Mouse (Mus musculus) MEL (cell line): ENCODE results near the gene Olfr1218. TPM values are rescaled to one million over a fixed set of nuclear protein-coding genes. Genes with fewer than 3 reads are reported as not detected.

Experiments
- DNase-seq: peaks from one replicate; pipeline ENCODE4 v3.0.0; 2011; ENCODE audit warnings: low read depth, low spot score
- H3K27ac ChIP-seq: 2 replicates; pipeline ENCODE4 v1.5.1; 2012; ENCODE audit warnings: low read depth, mild to moderate bottlenecking, control low read depth, low read length, moderate library complexity; ENCODE audit not compliant: control insufficient read depth
- H3K27me3 ChIP-seq, 2 experiments: fragments of 150-350 bp in 1 of 2; sonication (generic) in 1 of 2; 2 replicates each; pipeline ENCODE4 v1.6.1; 2012; ENCODE audit warnings: low read length in 2 of 2, mild to moderate bottlenecking in 2 of 2, improper control_type of control experiment in 1 of 2, moderate library complexity in 1 of 2; ENCODE audit not compliant: insufficient read depth in 2 of 2, control insufficient read depth in 1 of 2
- H3K36me3 ChIP-seq, 2 experiments: 2 replicates each; pipeline ENCODE4 v1.6.1; 2012 to 2014; ENCODE audit warnings: low read length in 2 of 2, improper control_type of control experiment in 1 of 2, inconsistent platforms in 1 of 2, mild to moderate bottlenecking in 1 of 2; ENCODE audit not compliant: insufficient read depth in 2 of 2, control insufficient read depth in 1 of 2
- H3K4me1 ChIP-seq, 2 experiments: fragments of 150-350 bp in 1 of 2; sonication (generic) in 1 of 2; 2 replicates each; pipeline ENCODE4 v1.6.1; 2012; ENCODE audit warnings: low read length in 2 of 2, improper control_type of control experiment in 1 of 2, mild to moderate bottlenecking in 1 of 2; ENCODE audit not compliant: insufficient read depth in 2 of 2, control insufficient read depth in 1 of 2
- H3K4me3 ChIP-seq, 2 experiments: fragments of 150-350 bp in 1 of 2; sonication (generic) in 1 of 2; 2 replicates each; pipeline ENCODE4 v1.5.1; 2012; ENCODE audit warnings: low read depth in 2 of 2, low read length in 2 of 2, mild to moderate bottlenecking in 2 of 2, moderate library complexity in 2 of 2, control low read depth in 1 of 2, improper control_type of control experiment in 1 of 2; ENCODE audit not compliant: control insufficient read depth in 1 of 2, insufficient read depth in 1 of 2
- H3K79me2 ChIP-seq: 2 replicates; pipeline ENCODE4 v1.6.1; 2012; ENCODE audit warnings: mild to moderate bottlenecking, low read length, moderate library complexity; ENCODE audit not compliant: control insufficient read depth, poor library complexity, insufficient read depth
- H3K9ac ChIP-seq: 2 replicates; pipeline ENCODE4 v1.6.1; 2012; ENCODE audit warnings: low read depth, mild to moderate bottlenecking, control low read depth, low read length, moderate library complexity; ENCODE audit not compliant: control insufficient read depth, poor library complexity, severe bottlenecking
- H3K9me3 ChIP-seq: fragments of 150-350 bp; sonication (generic); replicated peaks from 2 replicates; pipeline ENCODE4 v1.6.1; 2012; ENCODE audit warnings: mild to moderate bottlenecking, low read length, improper control_type of control experiment, moderate library complexity; ENCODE audit not compliant: insufficient read depth
- BHLHE40 ChIP-seq: IDR thresholded peaks from 2 replicates; pipeline ENCODE4 v1.6.1; 2012; ENCODE audit warnings: low read depth, mild to moderate bottlenecking, inconsistent platforms, low read length, improper control_type of control experiment, borderline replicate concordance
- CHD1 ChIP-seq: IDR thresholded peaks from 2 replicates; pipeline ENCODE4 v1.6.1; 2012; ENCODE audit warnings: low read depth, mild to moderate bottlenecking, inconsistent platforms, low read length, improper control_type of control experiment
- CHD2 ChIP-seq: IDR thresholded peaks from 2 replicates; pipeline ENCODE4 v1.6.1; 2011; ENCODE audit warnings: low read length, improper control_type of control experiment
- CTCF ChIP-seq, 3 experiments: IDR thresholded peaks in 2 of 3; conservative IDR thresholded peaks in 1 of 3; 2 replicates each; pipeline ENCODE4 v1.5.1; 2011 to 2012; ENCODE audit warnings: low read length in 3 of 3, low read depth in 2 of 3, mild to moderate bottlenecking in 2 of 3, improper control_type of control experiment in 1 of 3, inconsistent platforms in 1 of 3, mixed read lengths in 1 of 3, moderate library complexity in 1 of 3; ENCODE audit not compliant: control insufficient read depth in 1 of 3, insufficient read depth in 1 of 3, poor library complexity in 1 of 3, severe bottlenecking in 1 of 3
- E2F4 ChIP-seq: IDR thresholded peaks from 2 replicates; pipeline ENCODE4 v1.6.1; 2011; ENCODE audit warnings: low read depth, low read length, improper control_type of control experiment, borderline replicate concordance
- ELF1 ChIP-seq: IDR thresholded peaks from 2 replicates; pipeline ENCODE4 v1.6.1; 2014; ENCODE audit warnings: low read depth, mild to moderate bottlenecking, inconsistent platforms, low read length, improper control_type of control experiment, moderate library complexity
- EP300 ChIP-seq, 2 experiments: IDR thresholded peaks; 2 replicates each; pipeline ENCODE4 v1.6.1; 2011; ENCODE audit warnings: improper control_type of control experiment in 2 of 2, low read length in 2 of 2, low read depth in 1 of 2, mild to moderate bottlenecking in 1 of 2
- ETS1 ChIP-seq: IDR thresholded peaks from 2 replicates; pipeline ENCODE4 v1.6.1; 2012; ENCODE audit warnings: low read depth, mild to moderate bottlenecking, inconsistent platforms, low read length, improper control_type of control experiment, moderate library complexity
- GABPA ChIP-seq: IDR thresholded peaks from 2 replicates; pipeline ENCODE4 v1.6.1; 2012; ENCODE audit warnings: low read depth, mild to moderate bottlenecking, inconsistent platforms, low read length, improper control_type of control experiment, moderate library complexity
- GATA1 ChIP-seq: IDR thresholded peaks from 2 replicates; pipeline ENCODE4 v1.6.1; 2011; ENCODE audit warnings: low read depth, low read length, improper control_type of control experiment
- HCFC1 ChIP-seq: IDR thresholded peaks from 2 replicates; pipeline ENCODE4 v1.6.1; 2012; ENCODE audit warnings: low read depth, mild to moderate bottlenecking, inconsistent platforms, low read length, improper control_type of control experiment, moderate library complexity
- MAFK ChIP-seq: IDR thresholded peaks from 2 replicates; pipeline ENCODE4 v1.6.1; 2011; ENCODE audit warnings: low read depth, mild to moderate bottlenecking, low read length, improper control_type of control experiment, borderline replicate concordance
- MAX ChIP-seq: IDR thresholded peaks from 2 replicates; pipeline ENCODE4 v1.6.1; 2011; ENCODE audit warnings: low read length, improper control_type of control experiment
- MAZ ChIP-seq: IDR thresholded peaks from 2 replicates; pipeline ENCODE4 v1.6.1; 2012; ENCODE audit warnings: low read depth, mild to moderate bottlenecking, inconsistent platforms, low read length, improper control_type of control experiment
- MEF2A ChIP-seq: IDR thresholded peaks from 2 replicates; pipeline ENCODE4 v1.6.1; 2014; ENCODE audit warnings: low read depth, mild to moderate bottlenecking, inconsistent platforms, low read length, improper control_type of control experiment; ENCODE audit not compliant: poor library complexity, insufficient replicate concordance, severe bottlenecking; ENCODE audit errors: extremely low read depth
- MXI1 ChIP-seq: IDR thresholded peaks from 2 replicates; pipeline ENCODE4 v1.6.1; 2011; ENCODE audit warnings: mild to moderate bottlenecking, low read depth, low read length, improper control_type of control experiment
- MYC ChIP-seq: IDR thresholded peaks from 2 replicates; pipeline ENCODE4 v1.6.1; 2011; ENCODE audit warnings: low read depth, mild to moderate bottlenecking, low read length, improper control_type of control experiment, moderate library complexity
- NELFE ChIP-seq: IDR thresholded peaks from 2 replicates; pipeline ENCODE4 v1.6.1; 2011; ENCODE audit warnings: low read depth, low read length, improper control_type of control experiment
- NRF1 ChIP-seq: IDR thresholded peaks from 2 replicates; pipeline ENCODE4 v1.6.1; 2014; ENCODE audit warnings: low read depth, mild to moderate bottlenecking, inconsistent platforms, low read length, improper control_type of control experiment, moderate library complexity; ENCODE audit not compliant: poor library complexity, insufficient read depth, severe bottlenecking
- POLR2A ChIP-seq, 2 experiments: IDR thresholded peaks; 2 replicates each; pipeline ENCODE4 v1.6.1; 2011 to 2012; ENCODE audit warnings: low read length in 2 of 2, mild to moderate bottlenecking in 2 of 2, control low read depth in 1 of 2, improper control_type of control experiment in 1 of 2, low read depth in 1 of 2, moderate library complexity in 1 of 2; ENCODE audit not compliant: control insufficient read depth in 1 of 2, insufficient read depth in 1 of 2, poor library complexity in 1 of 2
- POLR2AphosphoS2 ChIP-seq: IDR thresholded peaks from 2 replicates; pipeline ENCODE4 v1.6.1; 2011; ENCODE audit warnings: low read length, improper control_type of control experiment
- POLR2AphosphoS5 ChIP-seq: IDR thresholded peaks from 2 replicates; pipeline ENCODE4 v1.6.1; 2012; ENCODE audit warnings: low read depth, borderline replicate concordance, mild to moderate bottlenecking, inconsistent platforms, low read length, moderate library complexity, mixed read lengths
- RAD21 ChIP-seq: IDR thresholded peaks from 2 replicates; pipeline ENCODE4 v1.6.1; 2011; ENCODE audit warnings: mild to moderate bottlenecking, low read depth, low read length, improper control_type of control experiment
- RCOR1 ChIP-seq: IDR thresholded peaks from 2 replicates; pipeline ENCODE4 v1.6.1; 2012; ENCODE audit warnings: low read depth, mild to moderate bottlenecking, inconsistent platforms, low read length, improper control_type of control experiment
- SIN3A ChIP-seq: IDR thresholded peaks from 2 replicates; pipeline ENCODE4 v1.6.1; 2012; ENCODE audit warnings: low read length, improper control_type of control experiment, inconsistent platforms
- SMC3 ChIP-seq: IDR thresholded peaks from 2 replicates; pipeline ENCODE4 v1.6.1; 2011; ENCODE audit warnings: low read depth, low read length, improper control_type of control experiment
- TBP ChIP-seq: IDR thresholded peaks from 2 replicates; pipeline ENCODE4 v1.8.0; 2011; ENCODE audit warnings: low read depth, low read length, improper control_type of control experiment
- TCF12 ChIP-seq: IDR thresholded peaks from 2 replicates; pipeline ENCODE4 v1.6.1; 2014; ENCODE audit warnings: low read depth, mild to moderate bottlenecking, inconsistent platforms, low read length, improper control_type of control experiment, moderate library complexity
- USF1 ChIP-seq: IDR thresholded peaks from 2 replicates; pipeline ENCODE4 v1.6.1; 2014; ENCODE audit warnings: low read depth, mild to moderate bottlenecking, inconsistent platforms, low read length, improper control_type of control experiment, moderate library complexity
- USF2 ChIP-seq, 2 experiments: IDR thresholded peaks; 2 replicates each; pipeline ENCODE4 v1.6.1; 2011 to 2012; ENCODE audit warnings: improper control_type of control experiment in 2 of 2, low read length in 2 of 2, borderline replicate concordance in 1 of 2, inconsistent platforms in 1 of 2, low read depth in 1 of 2, mild to moderate bottlenecking in 1 of 2; ENCODE audit not compliant: insufficient read depth in 1 of 2
- ZC3H11A ChIP-seq: IDR thresholded peaks from 2 replicates; pipeline ENCODE4 v1.6.1; 2012; ENCODE audit warnings: low read depth, mild to moderate bottlenecking, inconsistent platforms, low read length, improper control_type of control experiment
- ZNF384 ChIP-seq: IDR thresholded peaks from 2 replicates; pipeline ENCODE4 v1.6.1; 2012; ENCODE audit warnings: low read depth, mild to moderate bottlenecking, inconsistent platforms, low read length, improper control_type of control experiment
- polyA plus RNA-seq, 2 experiments: library from polyadenylated mRNA; stranded (reverse) in 1 of 2; unstranded in 1 of 2; fragments of >175 nt in 1 of 2; fragments of >200 nt in 1 of 2; gene quantifications; 2 replicates each; pipeline versions ENCODE4 v1.2.1 to v1.2.4; 2012; ENCODE audit warnings: low replicate concordance in 2 of 2, low read depth in 1 of 2; ENCODE audit not compliant: insufficient read length in 2 of 2, insufficient read depth in 1 of 2, missing spikeins in 1 of 2
- total RNA-seq: library from RNA; depleted of rRNA; stranded (reverse); fragments of 300-350 nt; gene quantifications from 2 replicates; pipeline ENCODE4 v1.2.3, GENCODE M21; 2012

Gene Olfr1218
- total and polyA plus RNA-seq, 3 experiments = not detected

GRCm38 (mm10) chr2:89105651-89106050, 44.7 kb upstream of the Olfr1218 start:
- no peaks in the 10 kb centered on the region for H3K36me3 ChIP-seq
- DNase-seq = no peak
- H3K4me1 ChIP-seq = peaks cover 0 to 11% of the 10 kb centered on the region in 2 experiments; a peak in 2 of 4 replicates
- H3K79me2 ChIP-seq = no peaks in the 10 kb centered on the region
- H3K9me3 ChIP-seq = no peaks in the 10 kb centered on the region
- H3K27me3 ChIP-seq = no peaks in the 10 kb centered on the region
- H3K4me3 ChIP-seq = no peak overlapping the region
- H3K27ac ChIP-seq = no peak overlapping the region
- H3K9ac ChIP-seq = no peak overlapping the region
- TF ChIP-seq USF1 = no peak
- no peak for TF ChIP-seq ZNF384
- peak in 1 of 2 experiments; percentile 60; a peak in 1 of 4 replicates for TF ChIP-seq EP300 (IDR thresholded peaks at IDR 0.05; ENCODE audit: low read depth in 1 of 2, low read length in 2 of 2)
- peak; percentile 66; the same call in 1 of the 2 replicates for TF ChIP-seq TCF12
- no peak for TF ChIP-seq MAX
- TF ChIP-seq, all 39 proteins: peak for 2

DNA sequence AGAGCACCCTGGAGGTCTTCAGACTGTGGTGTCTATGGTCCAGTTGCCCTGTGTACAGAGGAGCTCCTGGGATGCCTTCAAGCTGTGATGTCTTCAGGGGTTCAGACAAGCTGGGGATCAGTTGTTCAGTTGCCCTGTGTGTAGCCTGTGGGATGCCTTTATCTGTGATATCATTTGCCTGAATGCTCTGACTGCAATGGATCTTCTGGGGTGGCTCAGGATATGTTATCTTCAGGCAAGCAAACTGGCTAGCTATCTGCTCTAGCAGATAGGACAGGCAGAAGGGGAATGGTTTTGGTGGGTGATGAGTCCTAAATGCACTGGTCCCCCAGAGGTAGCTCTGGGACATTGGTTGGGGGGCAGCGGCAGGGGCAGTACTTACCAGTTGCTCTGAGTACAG, 32.9 kb upstream of the Olfr1218 start:
- Histone ChIP-seq H3K4me1 (peaks cover 0 to 5% of the 10 kb centered on the region in 2 experiments; a peak in 1 of 4 replicates), H3K27ac (no peak overlapping the region), H3K9ac (no peak overlapping the region), H3K4me3 (no peak overlapping the region), H3K79me2 (no peaks in the 10 kb centered on the region), H3K36me3 (peaks cover 0 to 3% of the 10 kb centered on the region in 2 experiments; a peak in 2 of 4 replicates), H3K27me3 (no peaks in the 10 kb centered on the region), H3K9me3 (no peaks in the 10 kb centered on the region)
- DNase-seq = peak; percentile 34
- peak; percentile 69 to 89 for TF ChIP-seq EP300 (IDR thresholded peaks at IDR 0.05; ENCODE audit: low read depth in 1 of 2, low read length in 2 of 2)
- TF ChIP-seq NRF1 = no peak
- no peak for TF ChIP-seq SIN3A
- no peak for TF ChIP-seq CHD1
- TF ChIP-seq E2F4 = no peak
- no peak for TF ChIP-seq MXI1
- no peak for TF ChIP-seq CTCF (IDR thresholded peaks at IDR 0.05 in 2 of 3, conservative IDR thresholded peaks at IDR 0.05 in 1 of 3; ENCODE audit: control insufficient read depth in 1 of 3, insufficient read depth in 1 of 3, low read depth in 2 of 3, low read length in 3 of 3, poor library complexity in 1 of 3, severe bottlenecking in 1 of 3)
- TF ChIP-seq MEF2A = no peak
- no peak for TF ChIP-seq NELFE
- TF ChIP-seq GABPA = no peak
- no peak for TF ChIP-seq MYC
- 0 out of 2 replicates have a peak, but pooled peaks have one; percentile 50 for TF ChIP-seq ETS1
- no peak for TF ChIP-seq BHLHE40
- TF ChIP-seq GATA1 = peak; percentile 73
- peak; percentile 92 for TF ChIP-seq TCF12
- no peak for TF ChIP-seq CHD2
- no peak for TF ChIP-seq HCFC1
- TF ChIP-seq RCOR1 = no peak
- no peak for TF ChIP-seq MAFK
- no peak for TF ChIP-seq USF2 (IDR thresholded peaks at IDR 0.05; ENCODE audit: borderline replicate concordance in 1 of 2, insufficient read depth in 1 of 2, low read depth in 1 of 2, low read length in 2 of 2)
- TF ChIP-seq MAZ = no peak
- no peak for TF ChIP-seq ZC3H11A
- TF ChIP-seq POLR2AphosphoS5 = no peak
- no peak for TF ChIP-seq ELF1
- no peak for TF ChIP-seq MAX
- TF ChIP-seq POLR2AphosphoS2 = no peak
- no peak for TF ChIP-seq RAD21
- TF ChIP-seq SMC3 = no peak
- TF ChIP-seq POLR2A (IDR thresholded peaks at IDR 0.05; ENCODE audit: control insufficient read depth in 1 of 2, insufficient read depth in 1 of 2, low read depth in 1 of 2, low read length in 2 of 2, poor library complexity in 1 of 2) = no peak
- TF ChIP-seq TBP = no peak
